Mouse (Mus musculus): ENCODE measurements around the gene Adad2. TPM values are rescaled to one million over a fixed set of nuclear protein-coding genes. Genes with fewer than 3 reads are reported as not detected.

The Adad2 gene
- polyA plus RNA-seq, 1 experiment = 0.36 TPM

DNA sequence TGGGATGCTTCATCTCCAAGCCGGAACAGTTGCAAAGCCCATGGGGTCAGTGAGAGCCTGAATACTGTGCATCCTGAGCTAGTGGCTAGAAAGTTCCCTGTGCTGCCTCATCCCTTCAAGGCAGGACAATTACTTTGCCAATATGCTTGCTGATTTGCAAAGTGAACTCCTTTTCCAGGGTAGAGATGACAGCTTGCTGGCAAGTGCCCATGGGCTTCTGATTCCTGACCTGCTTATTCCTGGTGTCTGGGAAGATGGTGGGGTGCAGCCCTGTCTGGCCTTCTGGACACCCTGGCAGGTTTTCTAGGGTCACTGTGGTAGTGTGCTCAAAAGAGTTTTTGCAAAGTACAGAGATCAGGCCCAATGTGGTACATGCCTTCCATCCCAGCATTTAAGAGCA, 30.4 kb downstream of the Adad2 start:
- no peak for DNase-seq (ENCODE audit: low read depth)

DNA sequence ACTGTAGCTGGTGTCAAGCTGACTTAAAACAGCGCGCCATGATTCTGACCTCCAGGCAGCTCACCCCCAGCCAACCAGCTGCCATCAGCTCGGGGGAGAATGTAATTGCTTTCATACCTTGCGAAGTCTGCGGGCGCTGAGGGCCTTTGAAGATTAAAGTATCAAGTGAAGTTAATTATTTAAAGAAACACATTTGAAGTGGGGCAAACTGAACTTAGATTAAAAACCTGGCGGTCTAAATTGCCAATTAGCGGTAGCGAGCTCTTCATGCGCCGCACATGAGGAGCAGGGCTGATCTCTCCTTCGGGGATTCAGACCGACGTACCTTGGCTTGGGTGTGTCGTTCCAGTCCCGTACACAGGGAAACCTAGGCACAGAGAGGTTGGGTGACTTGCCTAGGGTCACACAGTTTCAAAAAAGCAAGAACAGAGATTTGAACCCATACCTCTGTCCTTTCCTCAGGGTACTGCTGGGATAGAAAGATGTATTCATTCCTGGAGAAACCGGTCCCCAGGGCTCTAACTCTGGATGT, 31.9 kb downstream of the Adad2 start:
- DNase-seq (ENCODE audit: low read depth) = no peak

- no peak for DNase-seq (ENCODE audit: low read depth)
These were observed 32.5 kb downstream of the Adad2 start for GRCm38 (mm10) chr8:119644981-119645597.

- DNase-seq (ENCODE audit: low read depth) = no peak
These were observed 33.6 kb downstream of the Adad2 start for GRCm38 (mm10) chr8:119646197-119646596.

DNA sequence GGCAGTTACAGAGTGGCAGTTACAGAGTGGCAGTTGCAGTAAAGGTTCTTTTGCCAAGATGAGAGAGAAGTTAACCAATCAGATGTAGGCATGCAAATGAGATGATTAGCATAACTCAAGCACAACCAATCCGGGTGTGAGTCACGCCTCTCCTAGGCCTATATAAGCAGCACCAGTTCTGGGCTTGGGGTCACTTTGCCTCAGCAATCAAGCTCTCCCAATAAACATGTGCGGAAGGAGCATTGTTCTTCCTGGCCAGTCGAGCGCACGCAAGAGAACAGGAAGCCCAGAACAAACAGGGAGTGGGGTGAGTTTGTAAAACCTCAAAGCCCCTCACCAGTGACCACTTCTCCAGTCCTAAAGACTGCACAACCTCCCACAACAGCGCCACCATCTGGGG, 34.3 kb downstream of the Adad2 start:
- DNase-seq (ENCODE audit: low read depth) = no peak

DNA sequence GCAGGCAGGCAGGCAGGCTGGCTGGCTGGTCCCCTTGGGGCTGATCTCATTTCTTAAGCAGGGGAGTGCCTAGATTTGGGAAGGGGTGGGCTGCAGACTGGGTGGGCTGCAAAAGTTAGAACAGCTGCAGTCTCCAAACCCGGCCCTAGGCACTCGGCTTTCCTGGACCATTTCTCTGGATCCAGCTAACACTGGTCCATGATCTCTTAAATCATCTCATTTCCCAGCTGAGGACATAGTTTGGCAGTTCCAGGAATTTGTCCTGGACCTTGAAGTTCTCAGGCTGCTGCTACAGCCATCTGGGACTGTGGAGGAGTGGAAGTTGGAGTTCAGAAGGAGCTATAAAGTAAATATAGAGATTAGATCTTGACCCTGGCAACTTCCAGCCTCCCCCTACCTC, 38.8 kb downstream of the Adad2 start:
- DNase-seq (ENCODE audit: low read depth) = no peak

GRCm38 (mm10) chr8:119656709-119657464, 44.3 kb downstream of the Adad2 start:
- no peak for DNase-seq (ENCODE audit: low read depth)

DNA sequence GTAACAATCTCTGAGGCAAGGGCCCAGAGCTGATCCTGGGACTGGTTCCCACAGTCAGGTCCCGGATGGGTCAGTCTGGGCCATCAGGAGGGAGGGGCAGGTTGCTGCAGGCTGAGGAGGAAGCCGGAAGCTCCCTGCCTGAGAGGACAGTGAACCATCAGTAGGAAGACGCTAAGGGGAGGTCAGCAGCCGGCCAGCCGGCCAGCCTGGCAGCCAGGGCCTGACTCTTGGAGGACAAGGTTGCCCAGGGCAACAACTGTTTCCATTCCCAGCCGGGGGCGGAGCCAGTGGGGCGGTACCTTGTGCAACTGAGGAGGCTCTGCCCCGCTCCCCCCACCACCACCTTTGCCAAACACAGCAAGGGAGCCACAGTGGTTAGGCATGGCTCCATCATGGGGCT, 48.5 kb downstream of the Adad2 start:
- no peak for DNase-seq (ENCODE audit: low read depth)

DNA sequence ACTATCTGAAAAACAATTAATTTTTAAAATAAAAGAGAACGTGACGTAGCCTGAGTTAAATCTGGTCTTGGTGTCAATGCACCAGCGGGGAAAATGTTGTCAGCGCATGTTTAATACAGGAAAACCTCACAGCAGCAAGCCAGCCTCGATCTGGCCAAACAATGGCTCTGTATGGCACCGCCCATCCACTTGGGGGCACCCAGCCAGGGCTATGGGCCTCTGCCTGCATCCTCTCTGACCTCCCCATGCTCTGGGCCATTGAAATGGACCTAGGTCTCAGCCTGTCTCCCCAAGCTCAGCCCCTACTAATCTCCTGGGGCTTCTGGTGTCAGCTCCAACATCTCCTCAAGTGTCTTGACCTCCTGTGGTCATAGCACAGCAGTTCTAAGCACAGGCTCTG, 49.3 kb downstream of the Adad2 start:
- DNase-seq (ENCODE audit: low read depth) = no peak

- DNase-seq (ENCODE audit: low read depth) = no peak
These were observed 50.9 kb downstream of the Adad2 start for GRCm38 (mm10) chr8:119663440-119663839.

DNA sequence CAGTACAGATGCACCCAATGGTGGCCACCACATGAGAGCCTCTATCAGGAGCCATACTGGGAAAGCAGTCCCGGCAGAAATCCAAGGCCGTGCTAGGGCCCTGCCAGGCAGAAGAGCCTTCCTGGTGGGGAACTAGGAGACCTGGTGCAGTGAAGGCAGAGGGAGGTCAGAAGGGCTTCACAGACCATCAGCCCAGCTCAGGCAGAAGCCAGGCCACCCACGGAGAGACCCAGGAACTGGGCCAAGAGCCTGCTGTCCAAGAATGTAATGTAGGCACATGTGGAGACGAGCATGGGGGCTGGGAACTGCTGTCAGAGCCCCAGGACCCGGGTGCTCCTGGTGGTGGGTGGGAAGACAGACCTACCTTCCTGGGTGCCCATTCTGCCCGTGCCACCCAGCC, 52.7 kb downstream of the Adad2 start:
- no peak for DNase-seq (ENCODE audit: low read depth)

Other genes with a start within 250 kb of the Adad2 start
- gene Mlycd, start 217.9 kb upstream of the Adad2 start, polyA plus RNA-seq (2012; rRNA removed) = 27.5 and 30.6 TPM in 2 replicates
- 20.6 and 31.2 TPM in 2 replicates for gene Osgin1, start 178.6 kb upstream of the Adad2 start, polyA plus RNA-seq (2012; rRNA removed)
- gene Necab2, start 166.0 kb upstream of the Adad2 start, polyA plus RNA-seq (2012; rRNA removed) = 0.81 and 1.2 TPM in 2 replicates
- gene Slc38a8, start 111.0 kb upstream of the Adad2 start, polyA plus RNA-seq (2012; rRNA removed) = 0.18 and 0.24 TPM in 2 replicates
- gene Mbtps1, start 54.0 kb upstream of the Adad2 start, polyA plus RNA-seq (2012; rRNA removed) = 103 and 107 TPM in 2 replicates
- gene Hsdl1, start 37.6 kb upstream of the Adad2 start, polyA plus RNA-seq (2012; rRNA removed) = 26.2 and 28.6 TPM in 2 replicates
- 2.0 and 4.0 TPM in 2 replicates for gene Dnaaf1, start 37.5 kb upstream of the Adad2 start, polyA plus RNA-seq (2012; rRNA removed)
- 13.6 and 17.8 TPM in 2 replicates for gene Taf1c, start 7.5 kb upstream of the Adad2 start, polyA plus RNA-seq (2012; rRNA removed)
- gene Kcng4, start 22.9 kb downstream of the Adad2 start, polyA plus RNA-seq (2012; rRNA removed) = 3.7 and 5.2 TPM in 2 replicates
- gene Wfdc1, start 53.6 kb downstream of the Adad2 start, polyA plus RNA-seq (2012; rRNA removed) = 41.3 and 52.5 TPM in 2 replicates
- 0.38 and 0.49 TPM in 2 replicates for gene Atp2c2, start 87.3 kb downstream of the Adad2 start, polyA plus RNA-seq (2012; rRNA removed)
- gene Tldc1, start 165.7 kb downstream of the Adad2 start, polyA plus RNA-seq (2012; rRNA removed) = 9.9 and 12.8 TPM in 2 replicates
- gene Cotl1, start 227.8 kb downstream of the Adad2 start, polyA plus RNA-seq (2012; rRNA removed) = 81.5 and 109 TPM in 2 replicates
- gene Klhl36, start 249.5 kb downstream of the Adad2 start, polyA plus RNA-seq (2012; rRNA removed) = 23.8 and 26.3 TPM in 2 replicates

All from gonadal fat pad, adult 2 months (tissue).